Mouse (Mus musculus) kidney, embryonic 15.5 days (tissue): Measurements from ENCODE around the gene Fam43a. TPM values are rescaled to one million over a fixed set of nuclear protein-coding genes. Genes with fewer than 3 reads are reported as not detected.

Experiments
- ATAC-seq: fragments of 200-750 bp; cut with Nextera tagmentation; replicated peaks from 2 replicates; pipeline ENCODE4 v1.8.0; 2017; ENCODE audit warnings: moderate TSS enrichment; ENCODE audit not compliant: low FRiP score
- H3K27ac ChIP-seq: fragments of 300-500 bp; sonication (generic); 2 replicates; pipeline ENCODE4 v1.5.1; 2015; ENCODE audit warnings: mild to moderate bottlenecking, inconsistent platforms
- H3K27me3 ChIP-seq: fragments of 300-500 bp; sonication (generic); 2 replicates; pipeline ENCODE4 v1.6.1; 2015; ENCODE audit warnings: inconsistent platforms
- H3K36me3 ChIP-seq: fragments of 300-500 bp; sonication (generic); 2 replicates; pipeline ENCODE4 v1.6.1; 2015; ENCODE audit warnings: inconsistent platforms
- H3K4me1 ChIP-seq: fragments of 300-500 bp; sonication (generic); 2 replicates; pipeline ENCODE4 v1.6.1; 2015; ENCODE audit warnings: inconsistent platforms
- H3K4me2 ChIP-seq: fragments of 300-500 bp; sonication (generic); 2 replicates; pipeline ENCODE4 v1.6.1; 2015; ENCODE audit warnings: moderate library complexity, mild to moderate bottlenecking, inconsistent platforms
- H3K4me3 ChIP-seq: fragments of 300-500 bp; sonication (generic); replicated peaks from 2 replicates; pipeline ENCODE4 v1.5.1; 2015; ENCODE audit warnings: mild to moderate bottlenecking, inconsistent platforms
- H3K9ac ChIP-seq: fragments of 300-500 bp; sonication (generic); 2 replicates; pipeline ENCODE4 v1.6.1; 2015; ENCODE audit warnings: mild to moderate bottlenecking, inconsistent platforms
- H3K9me3 ChIP-seq: fragments of 300-500 bp; sonication (generic); replicated peaks from 2 replicates; pipeline ENCODE4 v1.6.1; 2016; ENCODE audit warnings: inconsistent platforms
- WGBS: fragments of 180-500 bp; shearing (Covaris S2); methylation state at CpG from one replicate; pipeline ENCODE4 v1.1.7; 2015; ENCODE audit warnings: mixed read lengths; 5-methylcytosine and 5-hydroxymethylcytosine counted together
- polyA plus RNA-seq: library from polyadenylated mRNA; unstranded; fragments of >200 nt; fragmentation: Nextera tagmentation; extraction: Ambion mirVana; gene quantifications from 2 replicates; pipeline ENCODE4 v1.2.1, GENCODE M21; 2015

Fam43a gene
- polyA plus RNA-seq, 1 experiment from 2014 or later, result 25.1 TPM

GRCm38 (mm10) chr16:30600431-30601045 lies 1.0 kb downstream of the Fam43a start:
- no peaks in the 10 kb centered on the region for H3K36me3 ChIP-seq
- no peaks in the 10 kb centered on the region for H3K9me3 ChIP-seq
- under 1% methylated on average over 53 of the region's 53 CpGs for WGBS
- peaks cover 42% of the 10 kb centered on the region for H3K27me3 ChIP-seq
- peaks cover 63% of the 10 kb centered on the region for H3K4me1 ChIP-seq
- H3K4me3 ChIP-seq, result peak overlapping the region; percentile 71
- ATAC-seq, result peak; percentile 35
- peak overlapping the region; percentile 80 for H3K4me2 ChIP-seq
- peak overlapping the region; percentile 68 for H3K9ac ChIP-seq
- peak overlapping the region; percentile 84; the same call in 1 of the 2 replicates for H3K27ac ChIP-seq

DNA sequence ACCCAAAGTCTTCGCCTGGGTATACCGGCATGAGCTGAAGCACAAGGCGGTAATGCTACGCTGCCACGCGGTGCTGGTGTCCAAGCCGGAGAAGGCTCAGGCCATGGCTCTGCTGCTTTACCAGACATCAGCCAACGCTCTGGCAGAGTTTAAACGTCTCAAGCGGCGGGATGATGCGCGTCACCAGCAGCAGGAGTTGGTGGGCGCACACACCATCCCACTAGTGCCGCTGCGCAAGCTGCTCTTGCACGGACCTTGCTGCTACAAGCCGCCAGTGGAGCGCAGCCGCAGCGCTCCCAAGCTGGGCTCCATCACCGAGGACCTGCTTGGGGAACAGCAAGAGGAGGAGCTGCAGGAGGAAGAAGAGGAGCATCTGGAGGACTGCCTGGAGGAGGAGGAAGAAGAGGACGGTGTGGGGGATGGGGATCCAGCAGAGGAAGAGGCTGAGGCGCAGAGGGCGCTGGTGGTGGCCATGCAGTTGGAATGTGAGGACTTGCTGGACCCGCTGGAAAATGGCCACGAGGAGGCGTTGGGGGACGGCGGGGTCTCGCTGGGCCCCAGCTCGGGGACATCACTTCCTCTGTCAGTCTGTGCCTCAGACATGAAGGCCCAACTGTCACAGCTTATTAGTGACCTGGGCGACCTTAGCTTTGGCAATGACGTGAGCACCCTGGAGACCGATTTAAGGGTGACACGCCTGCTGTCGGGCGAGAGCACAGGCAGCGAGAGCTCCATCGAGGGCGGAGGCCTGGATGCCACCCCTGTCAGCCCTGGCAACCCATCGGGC lies 1.7 kb downstream of the Fam43a start:
- peak; percentile 9; the same call in 1 of the 2 replicates for ATAC-seq
- H3K9me3 ChIP-seq, result no peaks in the 10 kb centered on the region
- H3K4me2 ChIP-seq, result peak overlapping the region; percentile 80
- peaks cover 70% of the 10 kb centered on the region for H3K4me1 ChIP-seq
- WGBS, result 8% methylated on average over 42 of the region's 42 CpGs
- peaks cover 35% of the 10 kb centered on the region for H3K27me3 ChIP-seq
- H3K9ac ChIP-seq, result peak overlapping the region; percentile 68
- peak overlapping the region; percentile 71 for H3K4me3 ChIP-seq
- H3K36me3 ChIP-seq, result no peaks in the 10 kb centered on the region
- H3K27ac ChIP-seq, result peak overlapping the region; percentile 84

GRCm38 (mm10) chr16:30601946-30602345 lies 2.4 kb downstream of the Fam43a start:
- Histone ChIP-seq H3K9me3 (no peaks in the 10 kb centered on the region), H3K27ac (peak overlapping the region; percentile 84), H3K27me3 (peaks cover 28% of the 10 kb centered on the region), H3K36me3 (no peaks in the 10 kb centered on the region), H3K4me3 (peak overlapping the region; percentile 71), H3K4me2 (peak overlapping the region; percentile 80), H3K9ac (peak overlapping the region; percentile 25; the same call in 1 of the 2 replicates), H3K4me1 (peaks cover 68% of the 10 kb centered on the region)
- WGBS, result 31% methylated on average over 7 of the region's 7 CpGs
- ATAC-seq, result no peak

DNA sequence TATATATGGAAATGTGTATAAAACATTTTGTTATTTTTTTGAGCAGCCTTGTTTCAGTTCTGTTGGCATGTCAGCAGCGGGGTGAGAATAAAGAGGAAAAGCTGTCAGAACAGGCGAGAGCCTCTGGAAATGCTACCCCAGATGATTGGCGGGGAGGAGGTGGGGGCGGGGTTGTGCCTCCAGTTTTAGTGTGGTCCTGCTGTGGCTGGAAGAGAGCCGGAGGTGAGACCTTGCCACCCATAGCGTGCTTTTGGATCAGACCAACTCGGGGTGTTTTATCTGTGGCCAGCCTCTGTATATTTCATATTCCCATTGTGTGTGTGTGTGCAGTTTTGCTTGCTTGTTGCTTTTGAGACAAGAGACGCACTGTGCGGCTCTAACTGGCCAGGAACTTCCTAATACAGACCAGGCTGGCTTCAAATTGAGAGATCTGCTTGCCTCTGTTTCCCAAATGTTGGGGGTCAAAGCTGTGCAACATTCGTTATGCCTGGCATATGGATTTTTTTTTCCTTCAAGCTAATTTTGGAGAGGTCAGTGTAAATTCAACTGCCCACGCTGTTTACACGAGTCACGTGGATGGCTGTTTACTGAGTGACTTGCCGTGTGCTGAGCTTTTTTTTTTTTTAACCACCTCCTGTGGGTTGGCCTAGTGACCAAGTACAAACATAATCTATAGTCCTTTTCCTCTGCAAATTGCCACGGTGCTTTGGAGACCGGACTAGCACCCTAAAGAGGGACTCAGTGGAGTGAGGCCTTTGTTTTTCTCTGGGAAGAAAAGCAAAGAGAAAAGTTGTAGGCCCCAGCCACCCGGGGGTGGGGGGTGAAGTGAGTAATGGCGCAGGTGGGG lies 3.4 kb downstream of the Fam43a start:
- Histone ChIP-seq H3K36me3 (no peaks in the 10 kb centered on the region), H3K27me3 (peaks cover 20% of the 10 kb centered on the region), H3K4me2 (peak overlapping the region; percentile 80), H3K4me3 (peak overlapping the region; percentile 71; the same call in 1 of the 2 replicates), H3K9me3 (no peaks in the 10 kb centered on the region), H3K27ac (peak overlapping the region; percentile 49), H3K4me1 (peaks cover 64% of the 10 kb centered on the region), H3K9ac (no peak overlapping the region)
- 30% methylated on average over 18 of the region's 18 CpGs for WGBS
- ATAC-seq, result no peak

DNA sequence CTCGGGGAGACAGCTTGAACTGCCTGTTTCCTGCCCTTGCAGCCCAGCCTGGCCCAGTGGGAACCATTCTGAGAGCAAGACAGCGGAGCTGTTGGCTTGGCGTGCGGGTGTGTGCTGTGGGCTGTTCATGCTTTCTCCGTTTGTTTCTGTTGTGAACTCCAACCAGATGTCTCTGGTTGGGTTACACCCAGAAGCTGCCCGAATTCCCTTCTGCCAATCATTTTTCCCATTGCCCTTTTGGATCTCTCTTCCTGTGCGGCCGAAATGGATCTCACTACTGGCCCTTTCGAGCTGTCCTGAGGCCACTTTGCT lies 4.0 kb downstream of the Fam43a start:
- WGBS, result 36% methylated on average over 9 of the region's 9 CpGs
- Histone ChIP-seq H3K4me3 (0 out of 2 replicates have a peak overlapping the region, but pooled peaks have one; percentile 71), H3K27me3 (peaks cover 17% of the 10 kb centered on the region), H3K27ac (peak overlapping the region; percentile 49; the same call in 1 of the 2 replicates), H3K36me3 (no peaks in the 10 kb centered on the region), H3K9me3 (no peaks in the 10 kb centered on the region), H3K4me2 (peak overlapping the region; percentile 80), H3K4me1 (peaks cover 64% of the 10 kb centered on the region), H3K9ac (no peak overlapping the region)
- no peak for ATAC-seq

GRCm38 (mm10) chr16:30604061-30604806 lies 4.7 kb downstream of the Fam43a start:
- H3K27ac ChIP-seq, result no peak overlapping the region
- no peak overlapping the region for H3K9ac ChIP-seq
- no peaks in the 10 kb centered on the region for H3K9me3 ChIP-seq
- WGBS, result 57% methylated on average over 16 of the region's 16 CpGs
- no peaks in the 10 kb centered on the region for H3K36me3 ChIP-seq
- H3K4me3 ChIP-seq, result no peak overlapping the region
- H3K4me2 ChIP-seq, result no peak overlapping the region
- no peak for ATAC-seq
- peaks cover 16% of the 10 kb centered on the region for H3K27me3 ChIP-seq
- H3K4me1 ChIP-seq, result peaks cover 64% of the 10 kb centered on the region

- ATAC-seq, result no peak
- Histone ChIP-seq H3K4me1 (peaks cover 62% of the 10 kb centered on the region), H3K4me3 (no peak overlapping the region), H3K27me3 (peaks cover 16% of the 10 kb centered on the region), H3K9me3 (no peaks in the 10 kb centered on the region), H3K36me3 (no peaks in the 10 kb centered on the region), H3K9ac (no peak overlapping the region), H3K4me2 (no peak overlapping the region), H3K27ac (no peak overlapping the region)
- whole genome bisulfite sequencing, result 51% methylated on average over 7 of the region's 7 CpGs
These were observed 5.2 kb downstream of the Fam43a start for GRCm38 (mm10) chr16:30604807-30605137.

- H3K4me2 ChIP-seq, result no peak overlapping the region
- 32% methylated on average over 6 of the region's 6 CpGs for WGBS
- H3K4me1 ChIP-seq, result peaks cover 55% of the 10 kb centered on the region
- H3K27me3 ChIP-seq, result peaks cover 16% of the 10 kb centered on the region
- no peak overlapping the region for H3K27ac ChIP-seq
- no peaks in the 10 kb centered on the region for H3K9me3 ChIP-seq
- no peaks in the 10 kb centered on the region for H3K36me3 ChIP-seq
- ATAC-seq, result peak; percentile 41; the same call in 1 of the 2 replicates
- H3K9ac ChIP-seq, result no peak overlapping the region
- no peak overlapping the region for H3K4me3 ChIP-seq
These were observed 6.0 kb downstream of the Fam43a start for GRCm38 (mm10) chr16:30605528-30605927.

DNA sequence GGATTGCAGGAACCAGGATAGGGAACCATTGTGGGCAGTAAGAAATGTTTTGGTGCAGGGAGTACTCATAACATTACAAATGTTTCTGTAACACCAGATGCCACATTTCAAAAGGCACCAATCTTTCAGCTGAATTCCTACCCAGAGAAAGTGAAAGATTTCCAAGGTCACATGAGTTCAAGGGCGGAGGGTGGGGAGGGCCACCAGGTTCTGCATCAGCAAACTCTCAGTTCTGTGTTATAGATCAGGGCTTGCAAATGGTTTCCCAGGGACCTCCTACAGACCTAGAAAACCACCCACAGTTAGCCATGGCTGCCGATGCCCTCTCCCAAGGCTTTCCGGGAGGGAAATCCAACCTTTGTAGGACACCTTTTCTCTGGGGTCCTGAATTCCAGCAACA lies 8.3 kb downstream of the Fam43a start:
- H3K9me3 ChIP-seq, result no peaks in the 10 kb centered on the region
- no peak overlapping the region for H3K4me2 ChIP-seq
- H3K9ac ChIP-seq, result no peak overlapping the region
- H3K27me3 ChIP-seq, result no peaks in the 10 kb centered on the region; the same call in 1 of the 2 replicates
- WGBS, result 63% methylated on average over 3 of the region's 3 CpGs
- peaks cover 36% of the 10 kb centered on the region for H3K4me1 ChIP-seq
- no peak overlapping the region for H3K4me3 ChIP-seq
- no peaks in the 10 kb centered on the region for H3K36me3 ChIP-seq
- ATAC-seq, result no peak
- no peak overlapping the region for H3K27ac ChIP-seq

- no peak overlapping the region for H3K4me3 ChIP-seq
- H3K4me1 ChIP-seq, result peaks cover 8% of the 10 kb centered on the region
- no peak overlapping the region for H3K9ac ChIP-seq
- H3K36me3 ChIP-seq, result no peaks in the 10 kb centered on the region
- no peak overlapping the region for H3K27ac ChIP-seq
- no peak overlapping the region for H3K4me2 ChIP-seq
- no peaks in the 10 kb centered on the region for H3K27me3 ChIP-seq
- WGBS, result 89% methylated on average over 5 of the region's 5 CpGs
- no peaks in the 10 kb centered on the region for H3K9me3 ChIP-seq
- ATAC-seq, result no peak
These were observed 11.8 kb downstream of the Fam43a start for GRCm38 (mm10) chr16:30611331-30611730.

GRCm38 (mm10) chr16:30613122-30613521 lies 13.6 kb downstream of the Fam43a start:
- Histone ChIP-seq H3K9me3 (no peaks in the 10 kb centered on the region), H3K4me3 (no peak overlapping the region), H3K9ac (no peak overlapping the region), H3K4me2 (no peak overlapping the region), H3K27ac (no peak overlapping the region), H3K27me3 (no peaks in the 10 kb centered on the region), H3K4me1 (0 out of 2 replicates have a peak, but pooled peaks cover 6% of the 10 kb centered on the region), H3K36me3 (no peaks in the 10 kb centered on the region)
- no peak for ATAC-seq
- WGBS, result 82% methylated on average over 7 of the region's 7 CpGs
